Mouse (Mus musculus): ENCODE measurements around the gene Jak1.

The Jak1 gene

DNA sequence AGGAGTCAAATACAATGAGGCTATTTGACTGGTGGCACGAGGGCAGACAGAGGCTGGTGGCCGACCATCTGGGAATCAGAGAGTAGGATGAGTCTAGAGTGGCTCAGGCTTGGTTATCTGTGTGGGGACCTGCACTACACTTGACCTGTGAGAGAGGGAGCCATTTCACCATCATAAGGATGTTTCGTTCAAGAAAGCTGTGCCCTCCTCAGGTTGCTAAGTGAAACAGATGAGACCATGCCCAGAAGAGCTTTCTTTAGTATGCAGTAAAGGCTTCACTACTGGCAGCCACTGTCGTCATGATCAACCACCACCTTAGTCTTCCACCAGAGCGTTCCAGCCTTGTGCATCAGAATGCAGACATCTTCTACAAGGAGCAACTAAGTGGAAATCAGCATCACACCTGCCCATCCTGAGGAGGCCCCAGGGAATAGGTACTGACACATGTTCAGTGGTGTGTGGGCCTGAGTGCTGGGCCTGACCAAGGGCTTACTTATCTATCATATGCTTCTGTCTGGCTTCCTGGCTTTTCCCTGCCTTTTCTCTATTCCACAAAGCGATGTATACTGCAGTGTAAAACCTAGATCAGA is 96.8 kb downstream of the Jak1 start:
- Histone ChIP-seq H3K4me1 (replicated peaks; ENCODE audit: low read depth, low read length) (peaks cover 5% of the 10 kb centered on the region; the same call in 1 of the 2 replicates), H3K9me3 (ENCODE audit: low read length) (no peaks in the 10 kb centered on the region), H3K27me3 (ENCODE audit: insufficient read depth, low read length) (no peaks in the 10 kb centered on the region), H3K36me3 (ENCODE audit: insufficient read depth, low read length) (peaks cover 56% of the 10 kb centered on the region), H3K4me3 (replicated peaks; ENCODE audit: low read length) (no peak overlapping the region)
- TF ChIP-seq CTCF (conservative IDR thresholded peaks at IDR 0.05; ENCODE audit: low read length), result peak; percentile 28; the same call in 1 of the 2 replicates
- no peak for TF ChIP-seq NANOG (IDR thresholded peaks at IDR 0.05; ENCODE audit: borderline replicate concordance, low read length)

DNA sequence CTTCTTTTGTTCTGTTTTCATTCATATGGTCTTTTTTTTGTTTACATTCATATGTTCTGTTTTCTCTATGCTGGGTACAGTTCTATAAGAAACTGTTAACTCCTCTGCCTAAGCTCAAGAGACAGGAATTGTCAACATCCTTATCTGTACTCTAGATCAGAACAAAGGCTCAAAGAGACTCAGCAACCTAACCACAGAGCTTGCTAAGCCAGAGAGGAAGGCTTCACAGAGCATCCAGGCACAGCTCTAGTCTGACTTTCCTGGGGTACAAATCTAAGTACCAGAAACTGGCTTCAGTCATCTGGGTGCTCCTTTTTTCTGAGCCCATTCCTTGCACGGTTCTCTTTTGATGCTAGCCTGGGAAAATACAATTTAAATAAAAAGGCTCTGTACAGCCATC is 97.3 kb downstream of the Jak1 start:
- H3K27me3 ChIP-seq (ENCODE audit: insufficient read depth, low read length), result no peaks in the 10 kb centered on the region
- H3K36me3 ChIP-seq (ENCODE audit: insufficient read depth, low read length), result peaks cover 54% of the 10 kb centered on the region
- H3K9me3 ChIP-seq (ENCODE audit: low read length), result no peaks in the 10 kb centered on the region
- TF ChIP-seq POU5F1 (IDR thresholded peaks at IDR 0.05; ENCODE audit: borderline replicate concordance, low read length) (no peak), CTCF (conservative IDR thresholded peaks at IDR 0.05; ENCODE audit: low read length) (no peak), NANOG (IDR thresholded peaks at IDR 0.05; ENCODE audit: borderline replicate concordance, low read length) (no peak)
- H3K4me1 ChIP-seq (replicated peaks; ENCODE audit: low read depth, low read length), result peaks cover 5% of the 10 kb centered on the region; the same call in 1 of the 2 replicates
- no peak overlapping the region for H3K4me3 ChIP-seq (replicated peaks; ENCODE audit: low read length)

DNA sequence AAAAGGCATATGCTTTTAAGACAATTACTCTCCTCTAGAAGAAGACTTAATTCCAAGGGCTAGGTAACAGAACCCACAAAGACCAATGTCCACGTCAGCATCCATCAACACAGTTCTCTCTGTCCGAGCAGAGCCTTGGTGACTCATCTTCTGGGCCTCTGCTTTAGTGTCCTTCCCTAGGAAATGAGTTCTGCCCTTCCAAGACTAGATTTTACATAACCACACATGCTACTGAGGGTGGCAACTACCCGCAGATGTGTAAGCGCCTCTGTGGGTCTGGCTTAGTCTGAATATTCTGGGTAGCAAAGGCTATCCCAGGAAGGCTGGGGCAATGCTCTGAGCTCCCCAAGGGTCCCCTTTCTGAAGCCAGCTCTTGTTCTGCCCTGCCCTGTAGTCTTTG is 99.3 kb downstream of the Jak1 start:
- Histone ChIP-seq H3K9me3 (ENCODE audit: low read length) (no peaks in the 10 kb centered on the region), H3K27me3 (ENCODE audit: insufficient read depth, low read length) (no peaks in the 10 kb centered on the region), H3K4me1 (replicated peaks; ENCODE audit: low read depth, low read length) (no peaks in the 10 kb centered on the region), H3K4me3 (replicated peaks; ENCODE audit: low read length) (no peak overlapping the region), H3K36me3 (ENCODE audit: insufficient read depth, low read length) (peaks cover 63% of the 10 kb centered on the region)
- TF ChIP-seq POU5F1 (IDR thresholded peaks at IDR 0.05; ENCODE audit: borderline replicate concordance, low read length) (no peak), NANOG (IDR thresholded peaks at IDR 0.05; ENCODE audit: borderline replicate concordance, low read length) (no peak), CTCF (conservative IDR thresholded peaks at IDR 0.05; ENCODE audit: low read length) (no peak)

DNA sequence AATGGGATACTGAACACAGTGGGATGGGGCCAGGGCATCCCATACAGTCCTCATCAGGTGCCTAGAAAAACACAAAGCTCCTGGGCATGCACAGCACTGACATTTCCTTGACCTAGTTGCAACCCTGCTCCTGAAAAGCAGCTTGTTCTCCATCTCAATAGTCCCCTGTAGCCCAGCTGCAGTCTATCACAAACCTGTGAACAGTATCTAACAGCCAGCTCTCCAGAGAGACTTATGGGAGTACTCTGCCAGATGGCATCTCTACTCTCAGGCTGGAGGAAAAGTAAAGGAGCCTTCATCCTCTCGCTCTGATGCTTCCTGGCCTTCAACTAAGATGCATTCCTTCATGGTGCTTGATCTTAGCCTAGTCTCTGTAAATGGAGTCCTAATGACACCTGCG is 100.4 kb downstream of the Jak1 start:
- no peak for TF ChIP-seq CTCF (conservative IDR thresholded peaks at IDR 0.05; ENCODE audit: low read length)
- no peak for TF ChIP-seq NANOG (IDR thresholded peaks at IDR 0.05; ENCODE audit: borderline replicate concordance, low read length)
- TF ChIP-seq POU5F1 (IDR thresholded peaks at IDR 0.05; ENCODE audit: borderline replicate concordance, low read length), result no peak
- no peak overlapping the region for H3K4me3 ChIP-seq (replicated peaks; ENCODE audit: low read length)

DNA sequence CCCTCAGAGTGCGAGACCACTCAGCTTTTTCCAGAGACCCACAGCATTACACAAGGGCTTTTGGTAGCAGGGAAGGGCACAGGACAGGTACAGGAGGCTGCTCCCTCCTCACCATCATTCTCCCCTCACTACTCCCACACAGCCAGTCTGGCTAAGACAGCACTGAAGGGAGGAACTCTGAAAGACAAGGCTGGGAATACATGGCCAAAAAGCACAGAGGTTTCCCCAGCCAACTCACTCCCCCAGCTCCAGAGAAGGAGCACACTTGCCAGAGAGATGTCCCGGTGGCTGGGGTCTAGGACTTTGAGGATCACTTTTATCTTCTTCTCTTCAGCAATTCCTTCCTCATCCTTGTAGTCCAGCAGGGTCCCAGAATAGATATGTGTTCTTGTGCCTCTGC is 100.9 kb downstream of the Jak1 start:
- peaks cover 60% of the 10 kb centered on the region for H3K36me3 ChIP-seq (ENCODE audit: insufficient read depth, low read length)
- H3K9me3 ChIP-seq (ENCODE audit: low read length), result no peaks in the 10 kb centered on the region
- TF ChIP-seq POU5F1 (IDR thresholded peaks at IDR 0.05; ENCODE audit: borderline replicate concordance, low read length) (no peak), NANOG (IDR thresholded peaks at IDR 0.05; ENCODE audit: borderline replicate concordance, low read length) (no peak), CTCF (conservative IDR thresholded peaks at IDR 0.05; ENCODE audit: low read length) (no peak)

More for the DNA sequence above, 100.4 kb downstream of the Jak1 start:
- H3K4me1 ChIP-seq (replicated peaks; ENCODE audit: low read depth, low read length), result peaks cover 10% of the 10 kb centered on the region
- no peaks in the 10 kb centered on the region for H3K27me3 ChIP-seq (ENCODE audit: insufficient read depth, low read length)
- peaks cover 60% of the 10 kb centered on the region for H3K36me3 ChIP-seq (ENCODE audit: insufficient read depth, low read length)
- no peaks in the 10 kb centered on the region for H3K9me3 ChIP-seq (ENCODE audit: low read length)

DNA sequence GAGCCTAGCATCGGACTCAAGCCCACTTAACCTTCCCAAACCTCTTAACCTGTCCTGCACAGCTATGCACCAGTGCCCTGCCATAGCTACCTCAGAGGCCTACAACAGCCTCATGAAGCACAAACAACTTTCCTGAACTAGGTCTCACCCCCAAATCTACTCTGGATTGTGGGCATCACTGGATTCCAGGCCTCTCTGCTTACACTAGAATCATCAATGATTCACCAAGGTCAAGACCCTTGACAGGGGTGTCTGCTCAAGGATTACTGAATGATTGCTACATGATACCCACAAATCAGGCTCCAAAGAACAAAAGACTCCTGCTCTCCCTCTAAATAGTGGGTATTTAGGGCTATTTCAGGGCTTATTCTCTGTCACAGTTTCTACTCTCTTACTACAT is 104.3 kb downstream of the Jak1 start:
- H3K4me3 ChIP-seq (replicated peaks; ENCODE audit: low read length), result no peak overlapping the region
- H3K9me3 ChIP-seq (ENCODE audit: low read length), result no peaks in the 10 kb centered on the region
- H3K4me1 ChIP-seq (replicated peaks; ENCODE audit: low read depth, low read length), result peaks cover 19% of the 10 kb centered on the region
- H3K27me3 ChIP-seq (ENCODE audit: insufficient read depth, low read length), result no peaks in the 10 kb centered on the region
- peaks cover 76% of the 10 kb centered on the region for H3K36me3 ChIP-seq (ENCODE audit: insufficient read depth, low read length)
- TF ChIP-seq POU5F1 (IDR thresholded peaks at IDR 0.05; ENCODE audit: borderline replicate concordance, low read length) (no peak), NANOG (IDR thresholded peaks at IDR 0.05; ENCODE audit: borderline replicate concordance, low read length) (no peak), CTCF (conservative IDR thresholded peaks at IDR 0.05; ENCODE audit: low read length) (no peak)

More for the DNA sequence above, 100.9 kb downstream of the Jak1 start:
- H3K4me3 ChIP-seq (replicated peaks; ENCODE audit: low read length), result no peak overlapping the region
- no peaks in the 10 kb centered on the region for H3K27me3 ChIP-seq (ENCODE audit: insufficient read depth, low read length)
- H3K4me1 ChIP-seq (replicated peaks; ENCODE audit: low read depth, low read length), result peaks cover 13% of the 10 kb centered on the region

DNA sequence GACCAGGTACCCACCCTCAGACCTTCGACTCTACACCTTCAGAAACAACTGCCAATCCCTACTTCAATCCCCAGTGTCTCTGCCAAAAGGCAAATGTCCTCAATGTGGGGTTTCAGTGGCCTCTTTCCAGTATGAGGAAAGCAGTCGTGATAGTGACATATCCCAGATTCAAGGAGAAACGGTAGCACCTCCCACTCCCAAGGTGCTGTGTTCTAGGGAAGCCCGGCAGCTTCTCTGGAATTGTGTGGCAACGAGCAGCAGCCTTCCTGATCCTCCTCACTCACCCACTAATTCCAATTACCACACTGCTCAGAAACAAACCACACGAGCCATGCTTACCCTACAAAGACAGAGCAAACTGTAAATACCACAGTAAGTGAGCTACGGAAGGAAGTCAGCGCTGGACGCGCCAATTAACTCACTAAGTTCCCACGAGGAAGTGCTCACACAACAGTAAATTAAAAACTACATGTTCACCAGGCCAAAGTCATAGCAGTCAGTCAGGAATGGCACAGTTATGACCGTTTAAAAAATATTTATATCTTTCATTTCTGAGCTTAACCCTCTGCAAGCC is 105.8 kb downstream of the Jak1 start:
- no peak for TF ChIP-seq NANOG (IDR thresholded peaks at IDR 0.05; ENCODE audit: borderline replicate concordance, low read length)
- no peak for TF ChIP-seq POU5F1 (IDR thresholded peaks at IDR 0.05; ENCODE audit: borderline replicate concordance, low read length)
- TF ChIP-seq CTCF (conservative IDR thresholded peaks at IDR 0.05; ENCODE audit: low read length), result no peak

DNA sequence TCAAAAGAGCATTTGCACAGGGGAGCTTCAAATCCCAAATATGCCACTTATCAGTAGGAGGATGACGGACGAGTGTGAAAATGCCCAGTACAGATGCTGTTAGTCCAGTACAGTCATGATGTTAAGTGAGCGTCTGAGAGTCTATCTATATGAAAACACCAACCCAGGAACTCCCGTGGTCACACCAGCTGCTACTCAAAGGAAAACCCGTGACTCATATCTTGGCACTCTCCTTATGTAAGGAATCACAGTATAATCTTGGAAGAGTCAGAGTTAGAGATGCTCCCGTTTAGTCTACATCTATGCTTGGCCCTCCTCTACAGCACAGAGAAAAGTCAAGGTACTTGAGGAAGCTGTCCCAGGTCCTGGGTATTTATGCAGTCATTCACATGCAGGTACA is 106.8 kb downstream of the Jak1 start:
- H3K27me3 ChIP-seq (ENCODE audit: insufficient read depth, low read length), result no peaks in the 10 kb centered on the region
- TF ChIP-seq NANOG (IDR thresholded peaks at IDR 0.05; ENCODE audit: borderline replicate concordance, low read length) (no peak), POU5F1 (IDR thresholded peaks at IDR 0.05; ENCODE audit: borderline replicate concordance, low read length) (no peak), CTCF (conservative IDR thresholded peaks at IDR 0.05; ENCODE audit: low read length) (no peak)
- peaks cover 26% of the 10 kb centered on the region for H3K4me1 ChIP-seq (replicated peaks; ENCODE audit: low read depth, low read length)
- H3K36me3 ChIP-seq (ENCODE audit: insufficient read depth, low read length), result peaks cover 84% of the 10 kb centered on the region
- no peak overlapping the region for H3K4me3 ChIP-seq (replicated peaks; ENCODE audit: low read length)
- H3K9me3 ChIP-seq (ENCODE audit: low read length), result no peaks in the 10 kb centered on the region

More for the DNA sequence above, 105.8 kb downstream of the Jak1 start:
- peaks cover 80% of the 10 kb centered on the region for H3K36me3 ChIP-seq (ENCODE audit: insufficient read depth, low read length)
- no peaks in the 10 kb centered on the region for H3K9me3 ChIP-seq (ENCODE audit: low read length)
- no peak overlapping the region for H3K4me3 ChIP-seq (replicated peaks; ENCODE audit: low read length)
- H3K4me1 ChIP-seq (replicated peaks; ENCODE audit: low read depth, low read length), result peaks cover 26% of the 10 kb centered on the region
- no peaks in the 10 kb centered on the region for H3K27me3 ChIP-seq (ENCODE audit: insufficient read depth, low read length)

Data from E14TG2a.4 (cell line).